Mouse (Mus musculus): Measurements from ENCODE around the gene Slc38a4.
A peak's percentile ranks its signal among the peaks of the same experiment; 100 is the strongest.

The Slc38a4 gene

GRCm38 (mm10) chr15:97015036-97015596 is 40.6 kb downstream of the Slc38a4 start:
- no peak for DNase-seq (ENCODE audit: low read depth)

GRCm38 (mm10) chr15:97011599-97012372 is 44.0 kb downstream of the Slc38a4 start:
- DNase-seq (ENCODE audit: low read depth) = no peak

- peak; percentile 37 for DNase-seq (ENCODE audit: low read depth)
Observed at GRCm38 (mm10) chr15:97009271-97009670, 46.5 kb downstream of the Slc38a4 start.

GRCm38 (mm10) chr15:97005631-97006234 is 50.0 kb downstream of the Slc38a4 start:
- DNase-seq (ENCODE audit: low read depth) = no peak

GRCm38 (mm10) chr15:97004525-97004867 is 51.3 kb downstream of the Slc38a4 start:
- DNase-seq (ENCODE audit: low read depth) = no peak

- DNase-seq (ENCODE audit: low read depth) = peak; percentile 77
Observed at GRCm38 (mm10) chr15:97003851-97004524, 51.8 kb downstream of the Slc38a4 start.

GRCm38 (mm10) chr15:97003186-97003585 is 52.6 kb downstream of the Slc38a4 start:
- DNase-seq (ENCODE audit: low read depth) = no peak

- DNase-seq (ENCODE audit: low read depth) = no peak
Observed at GRCm38 (mm10) chr15:97002752-97003151, 53.0 kb downstream of the Slc38a4 start.

GRCm38 (mm10) chr15:97001886-97002285 is 53.9 kb downstream of the Slc38a4 start:
- no peak for DNase-seq (ENCODE audit: low read depth)

- peak; percentile 31 for DNase-seq (ENCODE audit: low read depth)
Observed at GRCm38 (mm10) chr15:97001416-97001815, 54.3 kb downstream of the Slc38a4 start.

GRCm38 (mm10) chr15:97000319-97001251 is 55.2 kb downstream of the Slc38a4 start:
- DNase-seq (ENCODE audit: low read depth) = peak; percentile 89

- DNase-seq (ENCODE audit: low read depth) = no peak
Observed at GRCm38 (mm10) chr15:96999401-96999800, 56.4 kb downstream of the Slc38a4 start.

GRCm38 (mm10) chr15:96985618-96986017 is 70.1 kb downstream of the Slc38a4 start:
- no peak for DNase-seq (ENCODE audit: low read depth)

- DNase-seq (ENCODE audit: low read depth) = peak; percentile 16
Observed at GRCm38 (mm10) chr15:96983581-96984330, 72.0 kb downstream of the Slc38a4 start.

GRCm38 (mm10) chr15:96975125-96975524 is 80.6 kb downstream of the Slc38a4 start:
- DNase-seq (ENCODE audit: low read depth) = peak; percentile 64

- no peak for DNase-seq (ENCODE audit: low read depth)
Observed at GRCm38 (mm10) chr15:96974131-96974530, 81.6 kb downstream of the Slc38a4 start.

- no peak for DNase-seq (ENCODE audit: low read depth)
Observed at GRCm38 (mm10) chr15:96973370-96973769, 82.4 kb downstream of the Slc38a4 start.

- no peak for DNase-seq (ENCODE audit: low read depth)
Observed at GRCm38 (mm10) chr15:96972706-96973274, 83.0 kb downstream of the Slc38a4 start.

- DNase-seq (ENCODE audit: low read depth) = no peak
Observed at GRCm38 (mm10) chr15:96971906-96972305, 83.8 kb downstream of the Slc38a4 start.

- DNase-seq (ENCODE audit: low read depth) = peak; percentile 60
Observed at GRCm38 (mm10) chr15:96969792-96970191, 86.0 kb downstream of the Slc38a4 start.

- no peak for DNase-seq (ENCODE audit: low read depth)
Observed at GRCm38 (mm10) chr15:96968741-96969140, 87.0 kb downstream of the Slc38a4 start.

Measured in NIH3T3 (cell line).